Mouse (Mus musculus) gastrocnemius, adult 18-20 months (tissue): ENCODE measurements at regions not wholly inside any gene's neighbourhood (a gene's known extent, or its start where the extent isn't known, plus 50 kb on each side); places are given as distances from the start of the nearest gene placed in this dataset.

Source experiments
- DNase-seq: peaks from one replicate; pipeline ENCODE4 v3.0.0; 2021; ENCODE audit warnings: low spot score

DNA sequence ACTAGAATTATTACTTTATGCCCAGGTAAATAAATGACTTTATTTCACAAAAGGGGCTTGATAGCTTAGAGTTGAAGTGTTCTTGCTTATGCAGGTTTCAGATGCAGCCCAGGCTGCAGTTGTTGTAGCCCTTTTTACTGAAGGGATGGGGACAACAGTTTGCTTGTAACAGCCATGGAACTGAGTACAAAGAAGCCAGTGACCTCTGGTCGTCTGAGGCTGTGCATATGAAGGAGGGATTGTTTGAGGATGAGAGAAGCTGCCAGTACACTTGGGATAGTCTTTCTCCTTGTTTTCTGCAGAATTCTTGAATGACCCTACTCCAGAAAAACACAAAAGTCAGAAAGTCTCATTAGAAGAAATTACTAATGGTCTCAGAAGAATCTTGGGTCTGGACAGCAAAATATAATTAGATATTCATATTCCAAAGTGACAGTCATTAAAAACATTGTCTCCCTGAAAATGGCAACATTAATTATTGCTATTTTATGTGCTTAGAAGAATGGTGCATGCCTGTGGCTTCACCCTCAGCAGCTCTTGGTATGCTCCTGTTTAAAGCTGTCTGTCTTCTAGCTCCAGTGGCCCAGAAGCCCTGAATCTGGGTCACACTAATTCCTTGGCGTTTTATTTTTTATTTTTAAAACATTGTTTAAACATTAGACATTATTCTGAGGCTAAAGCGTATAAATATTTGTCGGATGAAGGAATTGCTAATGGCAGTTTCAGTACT is 61.9 kb upstream of the Arhgap32 start:
- no peak for DNase-seq

DNA sequence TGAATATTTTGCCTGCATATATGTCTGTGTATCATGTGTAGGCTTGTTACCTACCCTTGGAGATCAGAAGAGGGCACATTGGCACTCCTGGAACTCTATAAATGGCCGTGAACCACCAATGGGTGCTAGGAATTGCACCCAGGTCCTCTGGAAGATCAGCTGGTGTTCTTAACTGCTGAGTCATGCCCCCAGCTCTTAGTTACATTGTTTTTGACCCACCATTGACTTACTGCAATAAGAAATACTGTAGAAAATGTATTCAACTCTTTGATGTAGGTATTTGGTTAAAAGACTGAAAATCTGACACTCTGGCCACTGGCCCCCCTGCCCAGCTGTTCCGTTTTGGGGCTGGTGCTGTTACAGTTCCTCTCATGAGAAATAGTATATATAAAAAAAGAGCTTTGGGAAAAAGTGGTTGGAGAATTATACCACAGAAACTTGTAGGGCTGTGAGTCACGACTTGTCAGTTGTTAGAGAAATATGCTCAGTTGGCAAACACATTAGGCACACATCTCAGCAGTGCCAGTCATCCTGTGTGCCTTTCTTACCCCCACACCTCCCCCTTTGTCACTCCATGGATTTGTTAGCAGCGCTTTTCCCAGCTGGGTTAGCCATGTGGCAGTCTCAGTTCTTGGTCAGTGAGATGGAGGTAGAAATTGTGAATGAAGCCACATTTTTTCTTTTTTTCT is 58.4 kb upstream of the Arhgap32 start:
- DNase-seq = no peak

DNA sequence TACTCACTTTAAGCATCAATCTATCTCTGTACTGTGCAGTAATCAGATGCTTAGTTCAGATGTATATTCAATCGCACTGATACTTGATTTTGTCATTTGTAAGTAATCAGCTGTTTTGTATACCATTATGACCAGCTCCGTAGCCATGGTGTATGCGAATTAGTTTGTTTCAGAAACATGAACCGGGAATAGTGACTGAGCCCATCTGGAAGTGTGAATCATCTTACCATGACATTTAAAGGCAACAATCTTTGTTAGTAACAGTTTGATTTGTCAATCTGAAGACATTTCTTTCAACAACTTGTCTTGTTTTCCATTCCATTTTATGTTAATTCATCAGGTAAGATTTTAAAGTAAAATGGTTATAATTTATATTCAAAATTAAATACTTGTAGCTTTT is 53.2 kb upstream of the Arhgap32 start:
- no peak for DNase-seq

DNA sequence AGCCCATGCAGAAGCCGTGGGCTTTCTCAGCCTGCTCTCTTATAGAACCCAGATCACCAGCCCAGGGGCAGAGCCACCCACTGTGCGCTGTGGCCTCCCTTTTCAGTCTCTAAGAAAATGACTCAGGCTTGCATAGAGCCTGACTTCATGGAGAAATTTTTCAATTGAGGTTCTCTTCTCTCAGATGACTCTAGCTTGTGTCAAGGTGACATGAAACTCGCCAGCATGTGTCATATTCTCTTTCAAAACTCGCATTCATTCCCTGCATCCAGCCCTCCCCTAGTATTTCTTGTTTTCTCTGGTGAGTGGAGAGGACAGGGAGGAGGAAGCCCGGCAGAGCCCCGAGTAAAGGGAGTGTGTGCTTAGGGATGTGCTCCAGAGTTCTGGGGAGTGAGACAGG is 52.4 kb upstream of the Arhgap32 start:
- DNase-seq = no peak

DNA sequence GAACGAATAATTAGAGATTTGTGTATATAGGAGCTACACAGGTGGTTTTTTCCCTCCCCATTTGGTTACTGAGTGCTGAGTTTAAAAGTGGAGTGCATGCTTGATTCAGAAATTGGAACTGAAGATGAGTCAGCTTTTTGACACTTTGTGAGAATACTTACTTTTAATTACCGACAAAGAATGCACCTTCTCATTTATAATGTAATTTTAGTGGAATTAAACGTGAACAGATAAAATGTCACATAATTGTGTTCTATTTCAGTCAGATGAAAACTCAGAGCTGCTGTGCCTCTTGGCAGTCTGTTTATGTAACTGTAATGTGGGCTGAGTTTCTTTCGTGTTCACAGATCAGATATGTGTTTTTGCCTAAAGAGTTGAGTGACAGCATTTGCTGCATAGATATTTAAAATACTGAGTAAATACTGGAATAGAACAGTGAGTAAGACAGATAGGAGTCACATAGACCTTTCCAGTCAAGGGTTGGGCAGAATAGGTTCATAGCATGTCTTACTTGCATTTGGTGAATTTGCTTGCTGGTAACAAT is 51.9 kb upstream of the Arhgap32 start:
- DNase-seq = no peak
